Mouse (Mus musculus): ENCODE results near the gene Ppcdc.

GRCm38 (mm10) chr9:57421688-57422111 lies 18.2 kb downstream of the Ppcdc start:
- no peak for TF ChIP-seq CTCF (IDR thresholded peaks at IDR 0.05; ENCODE audit: control insufficient read depth, insufficient read depth, low read length)
- TF ChIP-seq POLR2A (IDR thresholded peaks at IDR 0.05; ENCODE audit: borderline replicate concordance, control insufficient read depth, low read depth, low read length): no peak

Data from bone marrow, adult 2 months (tissue).